Mouse (Mus musculus) lung, embryonic 15.5 days (tissue): Measurements from ENCODE around the gene Slc46a2. TPM values are rescaled to one million over a fixed set of nuclear protein-coding genes. Genes with fewer than 3 reads are reported as not detected.

ENCODE experiments used
- ATAC-seq: fragments of 200-750 bp; cut with Nextera tagmentation; 2 replicates; pipeline ENCODE4 v1.8.0; 2017; ENCODE audit warnings: moderate number of reproducible peaks, borderline replicate concordance; ENCODE audit not compliant: low FRiP score, low TSS enrichment; ENCODE audit errors: extremely low read depth
- H3K27ac ChIP-seq: fragments of 300-500 bp; sonication (generic); 2 replicates; pipeline ENCODE4 v1.5.1; 2015; ENCODE audit warnings: moderate library complexity, mild to moderate bottlenecking, inconsistent platforms
- H3K27me3 ChIP-seq: fragments of 300-500 bp; sonication (generic); 2 replicates; pipeline ENCODE4 v1.6.1; 2015; ENCODE audit warnings: inconsistent platforms
- H3K36me3 ChIP-seq: fragments of 300-500 bp; sonication (generic); 2 replicates; pipeline ENCODE4 v1.6.1; 2015; ENCODE audit warnings: inconsistent platforms
- H3K4me1 ChIP-seq: fragments of 300-500 bp; sonication (generic); 2 replicates; pipeline ENCODE4 v1.6.1; 2015; ENCODE audit warnings: inconsistent platforms
- H3K4me2 ChIP-seq: fragments of 300-500 bp; sonication (generic); 2 replicates; pipeline ENCODE4 v1.6.1; 2015; ENCODE audit warnings: inconsistent platforms, mild to moderate bottlenecking, moderate library complexity
- H3K4me3 ChIP-seq: fragments of 300-500 bp; sonication (generic); 2 replicates; pipeline ENCODE4 v1.5.1; 2015; ENCODE audit warnings: mild to moderate bottlenecking, inconsistent platforms
- H3K9ac ChIP-seq: fragments of 300-500 bp; sonication (generic); 2 replicates; pipeline ENCODE4 v1.6.1; 2015; ENCODE audit warnings: inconsistent platforms
- H3K9me3 ChIP-seq: fragments of 300-500 bp; sonication (generic); 2 replicates; pipeline ENCODE4 v1.6.1; 2016; ENCODE audit warnings: inconsistent platforms
- WGBS: fragments of 180-500 bp; shearing (Covaris S2); methylation state at CpG from one replicate; pipeline ENCODE4 v1.1.7; 2015; 5-methylcytosine and 5-hydroxymethylcytosine counted together
- polyA plus RNA-seq: library from polyadenylated mRNA; unstranded; fragments of >200 nt; fragmentation: Nextera tagmentation; extraction: Ambion mirVana; gene quantifications from 2 replicates; pipeline ENCODE4 v1.2.1, GENCODE M21; 2015

The Slc46a2 gene
- polyA plus RNA-seq, 1 experiment from 2014 or later = 3.4 TPM

DNA sequence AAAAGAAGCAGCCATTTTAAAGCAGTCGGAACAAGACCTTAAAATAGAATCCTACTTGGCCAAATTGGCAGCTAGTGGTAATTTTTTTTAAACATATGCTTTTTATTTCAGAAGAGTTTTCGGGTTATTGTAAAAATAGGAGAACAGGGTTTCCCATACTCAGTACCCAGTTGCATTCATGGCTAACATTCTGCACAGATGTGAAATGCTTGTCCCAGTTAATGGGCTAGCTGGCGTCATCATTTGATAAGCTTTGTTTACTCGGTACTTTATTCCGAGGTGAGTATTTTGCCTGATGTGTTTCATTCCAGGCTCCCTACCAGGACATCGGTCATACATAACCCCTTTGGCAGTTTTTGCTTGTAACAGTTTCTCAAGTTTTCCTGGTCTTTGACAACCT is 44.4 kb downstream of the Slc46a2 start:
- Histone ChIP-seq H3K4me3 (no peak overlapping the region), H3K36me3 (no peaks in the 10 kb centered on the region), H3K4me2 (no peak overlapping the region), H3K9ac (no peak overlapping the region), H3K9me3 (no peaks in the 10 kb centered on the region), H3K27ac (peak overlapping the region; percentile 34), H3K27me3 (no peaks in the 10 kb centered on the region), H3K4me1 (peaks cover 14% of the 10 kb centered on the region)
- 50% methylated on average over 6 of the region's 6 CpGs for WGBS
- no peak for ATAC-seq

DNA sequence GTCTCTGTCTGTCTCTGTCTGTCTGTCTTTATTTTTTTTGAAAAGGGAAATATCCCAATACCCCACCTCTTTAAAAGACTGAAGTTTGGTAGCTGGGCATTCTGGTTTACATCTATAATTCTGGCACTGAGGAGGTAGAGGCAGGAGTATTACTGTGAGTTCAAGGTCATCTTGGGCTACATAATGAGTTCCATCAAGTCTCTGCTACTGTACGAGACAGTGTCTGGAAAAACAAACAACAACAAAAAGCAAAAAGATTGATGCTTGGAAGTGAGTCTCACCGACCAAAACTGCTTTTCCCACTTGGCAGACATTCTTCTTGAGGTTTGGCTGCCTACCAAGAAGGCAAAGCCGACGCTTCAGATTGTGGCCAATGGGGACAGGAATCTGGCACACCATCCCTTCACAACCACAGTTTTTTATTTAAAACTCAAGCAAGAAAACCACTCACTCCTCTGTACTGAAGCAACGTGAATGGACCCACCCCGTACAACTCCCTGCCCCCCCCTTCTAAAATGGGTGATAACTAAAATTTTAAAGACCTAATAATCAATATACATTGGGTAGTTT is 45.3 kb downstream of the Slc46a2 start:
- Histone ChIP-seq H3K27ac (no peak overlapping the region), H3K36me3 (no peaks in the 10 kb centered on the region), H3K27me3 (no peaks in the 10 kb centered on the region), H3K4me2 (no peak overlapping the region), H3K4me1 (peaks cover 14% of the 10 kb centered on the region), H3K4me3 (no peak overlapping the region), H3K9ac (no peak overlapping the region), H3K9me3 (no peaks in the 10 kb centered on the region)
- WGBS = 32% methylated on average over 6 of the region's 6 CpGs
- peak; percentile 59; the same call in 1 of the 2 replicates for ATAC-seq

DNA sequence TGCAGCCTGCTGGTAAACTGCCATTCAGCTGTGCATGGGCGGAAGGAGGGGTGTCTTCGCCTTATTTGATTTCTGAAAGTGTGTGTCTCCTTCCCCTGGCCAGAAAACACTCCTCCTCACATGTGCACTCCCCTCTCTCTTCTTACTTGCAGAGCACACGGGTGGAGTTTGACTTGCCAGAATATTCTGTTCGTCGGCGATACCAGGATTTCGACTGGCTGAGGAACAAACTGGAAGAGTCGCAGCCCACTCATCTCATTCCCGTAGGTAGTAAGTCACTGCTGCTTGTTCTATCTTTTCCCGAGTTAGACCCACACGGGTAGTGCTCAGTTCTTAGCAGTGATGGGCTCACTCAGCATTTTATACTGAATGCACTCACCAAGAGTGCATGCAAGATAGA is 46.8 kb downstream of the Slc46a2 start:
- no peak overlapping the region for H3K4me2 ChIP-seq
- no peaks in the 10 kb centered on the region for H3K9me3 ChIP-seq
- no peak overlapping the region for H3K4me3 ChIP-seq
- no peak overlapping the region for H3K9ac ChIP-seq
- H3K27me3 ChIP-seq = no peaks in the 10 kb centered on the region
- 79% methylated on average over 11 of the region's 11 CpGs for WGBS
- no peak overlapping the region for H3K27ac ChIP-seq
- no peaks in the 10 kb centered on the region for H3K36me3 ChIP-seq
- ATAC-seq = no peak
- peaks cover 14% of the 10 kb centered on the region for H3K4me1 ChIP-seq

DNA sequence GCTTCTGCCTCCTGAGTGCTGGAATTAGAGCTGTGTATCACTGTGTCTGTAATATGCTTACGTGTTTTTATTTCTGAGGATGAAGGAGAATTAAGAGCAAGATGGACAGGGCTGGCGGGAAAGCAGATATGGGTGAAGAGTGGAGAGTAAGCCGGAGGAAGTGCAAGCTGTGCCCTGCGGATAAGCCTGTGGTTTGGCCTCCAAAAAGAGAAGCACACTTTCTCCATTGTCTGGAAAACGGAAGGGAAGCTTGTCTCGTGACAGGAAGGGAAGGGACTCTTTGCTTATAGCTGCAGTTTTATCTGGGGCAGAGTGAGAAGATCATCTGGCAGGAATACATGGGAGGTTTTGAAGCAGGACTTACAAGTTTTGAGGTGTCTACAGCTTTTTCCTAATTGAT is 51.0 kb downstream of the Slc46a2 start:
- H3K9ac ChIP-seq = no peak overlapping the region
- H3K27me3 ChIP-seq = no peaks in the 10 kb centered on the region
- peaks cover 17% of the 10 kb centered on the region; the same call in 1 of the 2 replicates for H3K4me1 ChIP-seq
- H3K4me2 ChIP-seq = no peak overlapping the region
- H3K9me3 ChIP-seq = no peaks in the 10 kb centered on the region
- H3K36me3 ChIP-seq = no peaks in the 10 kb centered on the region
- WGBS = 62% methylated on average over 6 of the region's 6 CpGs
- no peak overlapping the region for H3K27ac ChIP-seq
- no peak overlapping the region for H3K4me3 ChIP-seq
- ATAC-seq = no peak

DNA sequence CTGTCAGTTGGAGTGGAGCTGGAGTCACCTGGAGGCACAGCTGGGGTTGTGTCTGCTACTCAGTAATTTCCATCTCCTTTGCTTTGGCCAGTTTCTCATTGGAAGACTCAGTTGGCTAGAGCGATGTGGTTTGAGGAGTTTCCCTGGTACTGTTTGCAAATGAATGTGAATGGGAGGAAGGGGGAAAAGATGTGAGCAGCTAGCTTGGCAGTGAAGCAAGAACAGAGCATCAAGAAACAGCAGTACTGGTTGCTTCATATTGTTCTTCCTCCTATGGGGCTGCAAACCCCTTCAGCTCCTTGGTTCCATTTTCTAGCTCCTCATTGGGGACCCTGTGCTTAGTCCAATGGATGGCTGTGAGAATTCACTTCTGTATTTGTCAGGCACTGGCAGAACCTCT is 52.5 kb downstream of the Slc46a2 start:
- no peak overlapping the region for H3K4me2 ChIP-seq
- no peak for ATAC-seq
- H3K9me3 ChIP-seq = no peaks in the 10 kb centered on the region
- H3K4me1 ChIP-seq = peaks cover 17% of the 10 kb centered on the region; the same call in 1 of the 2 replicates
- H3K9ac ChIP-seq = no peak overlapping the region
- H3K27me3 ChIP-seq = no peaks in the 10 kb centered on the region
- WGBS = 88% methylated on average over 1 of the region's 1 CpGs
- H3K27ac ChIP-seq = no peak overlapping the region
- no peaks in the 10 kb centered on the region; the same call in 1 of the 2 replicates for H3K36me3 ChIP-seq
- no peak overlapping the region for H3K4me3 ChIP-seq

DNA sequence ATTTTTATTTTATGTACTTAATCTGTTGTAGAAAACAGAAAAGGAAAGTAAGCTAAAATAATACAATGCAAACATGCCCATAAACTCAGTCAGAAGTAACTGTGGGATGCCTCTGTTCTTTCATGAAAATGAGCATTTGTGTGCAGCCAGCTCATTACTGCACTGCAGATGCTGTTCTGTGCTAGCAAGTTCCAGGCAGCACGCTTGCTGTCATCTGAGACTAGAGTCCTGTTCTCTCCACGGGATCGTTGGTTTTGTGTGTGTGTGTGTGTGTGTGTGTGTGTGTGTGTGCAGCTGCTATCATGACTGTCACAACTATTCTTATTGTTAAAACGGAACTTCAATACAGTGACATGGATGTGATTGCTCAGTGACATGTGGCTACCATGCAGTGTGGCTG is 53.0 kb downstream of the Slc46a2 start:
- WGBS = 54% methylated on average over 4 of the region's 4 CpGs
- Histone ChIP-seq H3K27ac (no peak overlapping the region), H3K4me1 (peaks cover 17% of the 10 kb centered on the region; the same call in 1 of the 2 replicates), H3K9me3 (no peaks in the 10 kb centered on the region), H3K36me3 (no peaks in the 10 kb centered on the region; the same call in 1 of the 2 replicates), H3K4me2 (no peak overlapping the region), H3K4me3 (no peak overlapping the region), H3K9ac (no peak overlapping the region), H3K27me3 (no peaks in the 10 kb centered on the region)
- ATAC-seq = no peak

DNA sequence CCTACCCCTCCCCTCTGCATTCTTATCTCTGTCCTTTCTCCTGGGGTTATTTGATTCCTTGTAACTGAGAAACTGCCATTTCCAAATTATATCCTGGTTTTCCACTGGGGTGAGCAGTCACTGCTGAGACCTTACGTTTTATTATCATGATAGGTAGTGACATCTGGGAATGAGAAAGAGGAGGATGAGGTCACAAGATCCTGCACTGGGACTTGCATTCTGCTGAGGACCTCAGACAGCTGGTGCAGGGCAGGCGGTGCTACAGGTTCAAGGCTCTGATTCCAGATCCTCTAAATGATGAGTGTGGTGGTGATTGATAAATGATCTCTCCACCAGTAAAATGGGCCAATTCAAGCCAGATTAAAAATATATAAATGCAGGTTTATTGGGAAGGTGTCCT is 54.4 kb downstream of the Slc46a2 start:
- WGBS = 59% methylated on average over 2 of the region's 2 CpGs
- Histone ChIP-seq H3K36me3 (no peaks in the 10 kb centered on the region; the same call in 1 of the 2 replicates), H3K9ac (no peak overlapping the region), H3K9me3 (no peaks in the 10 kb centered on the region), H3K4me2 (no peak overlapping the region), H3K4me3 (no peak overlapping the region), H3K27ac (peak overlapping the region; percentile 78), H3K27me3 (no peaks in the 10 kb centered on the region), H3K4me1 (peaks cover 17% of the 10 kb centered on the region; the same call in 1 of the 2 replicates)
- no peak for ATAC-seq

- ATAC-seq = peak; percentile 75; the same call in 1 of the 2 replicates
- Histone ChIP-seq H3K36me3 (no peaks in the 10 kb centered on the region; the same call in 1 of the 2 replicates), H3K4me1 (peaks cover 17% of the 10 kb centered on the region; the same call in 1 of the 2 replicates), H3K9me3 (no peaks in the 10 kb centered on the region), H3K4me3 (no peak overlapping the region), H3K27ac (peak overlapping the region; percentile 78), H3K9ac (no peak overlapping the region), H3K27me3 (no peaks in the 10 kb centered on the region), H3K4me2 (no peak overlapping the region)
- WGBS = 44% methylated on average over 16 of the region's 16 CpGs
Observed at GRCm38 (mm10) chr4:59859693-59860425, 55.0 kb downstream of the Slc46a2 start.

Other genes with a start within 250 kb of the Slc46a2 start
- gene Inip, start 113.5 kb downstream of the Slc46a2 start, polyA plus RNA-seq = 51.2 and 56.5 TPM in 2 replicates
- 9.2 and 10.0 TPM in 2 replicates for gene Snx30, start 109.2 kb downstream of the Slc46a2 start, polyA plus RNA-seq
- gene Mup4, start 45.7 kb upstream of the Slc46a2 start, polyA plus RNA-seq = not detected in 2 replicates
- not detected in 2 replicates for gene Mup6, start 49.2 kb upstream of the Slc46a2 start, polyA plus RNA-seq
- gene Mup7, start 155.4 kb upstream of the Slc46a2 start, polyA plus RNA-seq = not detected in 2 replicates
- gene Mup2, start 239.2 kb upstream of the Slc46a2 start, polyA plus RNA-seq = not detected in 2 replicates